Mouse (Mus musculus) neural tube, postnatal 0 days (tissue): ENCODE results near the gene Abcg2. TPM values are rescaled to one million over a fixed set of nuclear protein-coding genes. Genes with fewer than 3 reads are reported as not detected.

Source experiments
- polyA plus RNA-seq: library from polyadenylated mRNA; unstranded; fragments of >200 nt; fragmentation: Nextera tagmentation; extraction: Ambion mirVana; gene quantifications from 2 replicates; pipeline ENCODE4 v1.2.1, GENCODE M21; 2015

Gene Abcg2
- polyA plus RNA-seq = 36.7 and 38.1 TPM in 2 replicates

GRCm38 (mm10) chr6:58584223-58584622 is at the start of gene Abcg2:
Gene Abcg2 (plus strand): TSS chr6:58584523.

Other genes starting within 250 kb of the Abcg2 start
- gene Vmn1r30, start 141.1 kb upstream of the Abcg2 start, polyA plus RNA-seq = not detected in 2 replicates
- not detected in 2 replicates for gene Vmn1r31, start 109.2 kb upstream of the Abcg2 start, polyA plus RNA-seq
- gene Herc3, start 246.9 kb downstream of the Abcg2 start, polyA plus RNA-seq = 39.4 and 40.6 TPM in 2 replicates